Mouse (Mus musculus) embryonic facial prominence, embryonic 14.5 days (tissue): ENCODE data around the gene Rnf225. TPM values are rescaled to one million over a fixed set of nuclear protein-coding genes. Genes with fewer than 3 reads are reported as not detected.
"Not testable (repeated sequence)": the region's sequence is repeated elsewhere in the genome, so short reads cannot be mapped to it uniquely, and the experiment has no call there.

Source experiments
- ATAC-seq: fragments of 200-750 bp; cut with Nextera tagmentation; 2 replicates; pipeline ENCODE4 v1.8.0; 2017; ENCODE audit warnings: low read depth, moderate number of reproducible peaks, moderate TSS enrichment
- DNase-seq: peaks from one replicate; pipeline ENCODE4 v3.0.0-alpha.2; 2015; ENCODE audit warnings: low spot score
- H3K27ac ChIP-seq: fragments of 300-500 bp; sonication (generic); replicated peaks from 2 replicates; pipeline ENCODE4 v1.5.1; 2014; ENCODE audit warnings: low read depth, mild to moderate bottlenecking, low read length, moderate library complexity
- H3K27me3 ChIP-seq: fragments of 300-500 bp; sonication (generic); replicated peaks from 2 replicates; pipeline ENCODE4 v1.6.1; 2014; ENCODE audit warnings: low read length; ENCODE audit not compliant: control insufficient read depth, insufficient read depth
- H3K36me3 ChIP-seq: fragments of 300-500 bp; sonication (generic); 2 replicates; pipeline ENCODE4 v1.6.1; 2014; ENCODE audit warnings: low read length, mixed read lengths; ENCODE audit not compliant: control insufficient read depth, insufficient read depth
- H3K4me1 ChIP-seq: fragments of 300-500 bp; sonication (generic); 2 replicates; pipeline ENCODE4 v1.6.1; 2014; ENCODE audit warnings: antibody characterized with exemption, low read length; ENCODE audit not compliant: control insufficient read depth, insufficient read depth
- H3K4me2 ChIP-seq: fragments of 300-500 bp; sonication (generic); 2 replicates; pipeline ENCODE4 v1.6.1; 2014; ENCODE audit warnings: low read depth, mild to moderate bottlenecking, low read length, moderate library complexity, mixed read lengths
- H3K4me3 ChIP-seq: fragments of 300-500 bp; sonication (generic); 2 replicates; pipeline ENCODE4 v1.5.1; 2014; ENCODE audit warnings: low read depth, mild to moderate bottlenecking, low read length
- H3K9ac ChIP-seq: fragments of 300-500 bp; sonication (generic); 2 replicates; pipeline ENCODE4 v1.6.1; 2014; ENCODE audit warnings: low read depth, mild to moderate bottlenecking, low read length, moderate library complexity, mixed read lengths
- H3K9me3 ChIP-seq: fragments of 300-500 bp; sonication (generic); 2 replicates; pipeline ENCODE4 v1.6.1; 2016; ENCODE audit warnings: low read length; ENCODE audit not compliant: control insufficient read depth
- WGBS: fragments of 180-500 bp; shearing (Covaris S2); extraction: QIAGEN DNeasy Blood & Tissue Kit; methylation state at CpG from one replicate; pipeline ENCODE4 v1.1.7; 2014; 5-methylcytosine and 5-hydroxymethylcytosine counted together
- polyA plus RNA-seq: library from polyadenylated mRNA; unstranded; fragments of >200 nt; fragmentation: Nextera tagmentation; extraction: Ambion mirVana; gene quantifications from 2 replicates; pipeline ENCODE4 v1.2.1, GENCODE M21; 2014

Gene Rnf225
- polyA plus RNA-seq, 1 experiment from 2014 or later, result 0.49 TPM

DNA sequence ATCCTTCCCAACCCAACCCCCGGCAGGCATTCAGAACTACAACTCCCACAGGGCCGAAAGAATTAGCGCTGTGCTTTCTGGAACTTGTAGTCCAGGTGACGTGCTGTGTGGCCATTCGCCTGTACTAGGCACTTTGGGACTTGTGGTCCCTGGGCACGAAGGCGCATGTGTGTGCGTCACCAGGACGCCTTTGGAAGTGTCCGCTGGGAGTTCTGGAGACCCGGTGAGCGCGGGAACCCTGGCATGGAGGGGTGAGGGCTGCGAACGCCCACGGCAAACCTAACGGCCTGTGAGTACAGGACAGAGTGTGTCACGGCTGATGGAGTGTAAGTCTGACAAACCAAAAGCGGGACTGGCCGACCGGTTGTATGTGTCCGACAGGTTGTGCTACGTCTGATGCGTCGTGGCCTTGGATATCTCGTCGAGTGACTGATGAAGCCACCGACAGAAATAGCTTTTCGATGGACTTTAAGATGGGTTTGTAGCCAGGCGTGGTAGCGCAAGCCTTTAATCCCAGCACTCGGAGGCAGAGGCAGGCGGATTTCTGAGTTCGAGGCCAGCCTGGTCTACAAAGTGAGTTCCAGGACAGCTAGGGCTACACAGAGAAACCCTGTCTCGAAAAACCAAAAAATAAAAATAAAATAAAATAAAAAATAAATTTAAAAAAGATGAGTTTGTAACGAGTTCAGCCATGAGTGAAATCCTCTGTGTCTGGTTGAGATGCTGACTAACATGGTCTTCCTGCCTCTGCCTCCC is 29.4 kb upstream of the Rnf225 start, which contains the start of gene Zscan22:
Zscan22 (plus strand) TSS at position 161 of the 756 bp plus-strand sequence.
- Histone ChIP-seq H3K36me3 (peaks cover 4% of the 10 kb centered on the region; the same call in 1 of the 2 replicates), H3K27me3 (no peaks in the 10 kb centered on the region), H3K27ac (no peak within 1 kb of the TSS; the same call in 1 of the 2 replicates), H3K9ac (peak within 1 kb of the TSS; percentile 70), H3K4me1 (peaks cover 6% of the 10 kb centered on the region), H3K4me2 (peak within 1 kb of the TSS; percentile 52), H3K9me3 (no peaks in the 10 kb centered on the region), H3K4me3 (peak within 1 kb of the TSS; percentile 64)
- ATAC-seq, result peak; percentile 100
- 9% methylated on average over 36 of the region's 36 CpGs for WGBS
- peak; percentile 98 for DNase-seq

- no peak for ATAC-seq
- H3K4me3 ChIP-seq, result no peak overlapping the region
Observed at GRCm38 (mm10) chr7:12901517-12901916, 25.7 kb upstream of the Rnf225 start.

DNA sequence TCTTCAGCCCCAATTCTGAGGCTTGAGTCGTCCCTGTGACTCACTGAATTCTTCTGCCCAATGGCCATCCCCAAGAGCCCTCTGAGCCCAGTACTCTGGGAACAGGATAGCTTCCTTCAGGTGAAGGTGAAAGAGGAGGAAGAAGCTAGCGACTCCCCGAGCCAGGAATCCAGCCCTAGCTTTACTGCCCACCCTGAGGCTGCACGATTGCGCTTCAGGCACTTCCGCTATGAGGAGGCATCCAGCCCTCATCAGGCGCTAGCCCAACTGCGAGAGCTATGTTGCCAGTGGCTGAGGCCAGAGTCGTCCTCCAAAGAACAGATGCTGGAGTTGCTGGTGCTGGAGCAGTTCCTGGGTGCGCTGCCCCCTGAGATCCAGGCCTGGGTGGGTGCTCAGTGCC is 23.6 kb upstream of the Rnf225 start:
- Histone ChIP-seq H3K4me1 (peaks cover 2% of the 10 kb centered on the region), H3K27me3 (no peaks in the 10 kb centered on the region), H3K4me2 (peak overlapping the region; percentile 12; the same call in 1 of the 2 replicates), H3K36me3 (peaks cover 56% of the 10 kb centered on the region), H3K9me3 (no peaks in the 10 kb centered on the region), H3K9ac (no peak overlapping the region), H3K27ac (no peak overlapping the region), H3K4me3 (no peak overlapping the region)
- no peak for DNase-seq
- WGBS, result 62% methylated on average over 10 of the region's 10 CpGs
- no peak for ATAC-seq

More at GRCm38 (mm10) chr7:12901517-12901916, 25.7 kb upstream of the Rnf225 start:
- WGBS, result 96% methylated on average over 5 of the region's 5 CpGs
- H3K9me3 ChIP-seq, result no peaks in the 10 kb centered on the region
- no peak overlapping the region for H3K4me2 ChIP-seq
- H3K4me1 ChIP-seq, result peaks cover 6% of the 10 kb centered on the region
- no peaks in the 10 kb centered on the region for H3K27me3 ChIP-seq
- H3K9ac ChIP-seq, result no peak overlapping the region
- no peak for DNase-seq
- H3K27ac ChIP-seq, result no peak overlapping the region
- H3K36me3 ChIP-seq, result peaks cover 35% of the 10 kb centered on the region

GRCm38 (mm10) chr7:12905146-12905545 is 22.1 kb upstream of the Rnf225 start:
- Histone ChIP-seq H3K4me1 (peaks cover 6% of the 10 kb centered on the region; the same call in 1 of the 2 replicates), H3K36me3 (peaks cover 63% of the 10 kb centered on the region), H3K4me3 (no peak overlapping the region), H3K27me3 (no peaks in the 10 kb centered on the region), H3K27ac (no peak overlapping the region), H3K4me2 (no peak overlapping the region), H3K9ac (no peak overlapping the region), H3K9me3 (no peaks in the 10 kb centered on the region)
- DNase-seq (no peak), ATAC-seq (no peak)
- 100% methylated on average over 1 of the region's 1 CpGs for WGBS

- peak; percentile 17; the same call in 1 of the 2 replicates for ATAC-seq
- 42% methylated on average over 7 of the region's 7 CpGs for WGBS
- H3K9me3 ChIP-seq, result no peaks in the 10 kb centered on the region
- peak overlapping the region; percentile 67 for H3K9ac ChIP-seq
- peak; percentile 76 for DNase-seq
- H3K36me3 ChIP-seq, result peaks cover 48% of the 10 kb centered on the region
- peak overlapping the region; percentile 85 for H3K27ac ChIP-seq
- H3K27me3 ChIP-seq, result no peaks in the 10 kb centered on the region
- peak overlapping the region; percentile 65 for H3K4me2 ChIP-seq
- H3K4me1 ChIP-seq, result peaks cover 6% of the 10 kb centered on the region; the same call in 1 of the 2 replicates
- H3K4me3 ChIP-seq, result peak overlapping the region; percentile 44
Observed at GRCm38 (mm10) chr7:12909498-12909962, 17.7 kb upstream of the Rnf225 start.

- peak; percentile 88 for ATAC-seq
- WGBS, result 9% methylated on average over 19 of the region's 19 CpGs
- peaks cover 41% of the 10 kb centered on the region for H3K36me3 ChIP-seq
- peak overlapping the region; percentile 67 for H3K9ac ChIP-seq
- H3K9me3 ChIP-seq, result no peaks in the 10 kb centered on the region
- H3K4me2 ChIP-seq, result peak overlapping the region; percentile 65
- peak overlapping the region; percentile 85 for H3K27ac ChIP-seq
- H3K4me1 ChIP-seq, result peaks cover 6% of the 10 kb centered on the region; the same call in 1 of the 2 replicates
- H3K27me3 ChIP-seq, result no peaks in the 10 kb centered on the region
- peak; percentile 84 for DNase-seq
- peak overlapping the region; percentile 44 for H3K4me3 ChIP-seq
Observed at GRCm38 (mm10) chr7:12910181-12910668, 17.0 kb upstream of the Rnf225 start.

DNA sequence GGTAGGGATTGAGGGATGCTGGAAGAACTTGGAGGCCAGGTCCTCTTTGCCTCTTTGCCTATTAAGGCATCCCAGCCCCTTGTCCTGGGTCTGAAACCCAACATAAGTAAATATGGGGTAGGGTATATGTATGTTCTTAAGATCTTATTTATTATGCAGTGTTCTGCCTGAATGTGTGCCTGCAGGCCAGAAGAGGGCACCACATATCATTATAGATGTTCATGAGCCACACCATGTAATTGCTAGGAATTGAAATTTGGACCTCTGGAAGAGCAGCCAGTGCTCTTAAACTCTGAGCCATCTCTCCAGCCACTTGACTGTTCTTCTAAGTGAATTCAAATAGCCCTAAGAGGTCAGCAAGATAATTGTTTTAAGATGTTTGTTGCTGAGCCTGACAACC is 13.7 kb upstream of the Rnf225 start:
- Histone ChIP-seq H3K4me2 (no peak overlapping the region), H3K9me3 (no peaks in the 10 kb centered on the region), H3K36me3 (peaks cover 8% of the 10 kb centered on the region), H3K9ac (no peak overlapping the region), H3K4me3 (no peak overlapping the region), H3K27ac (no peak overlapping the region), H3K4me1 (peaks cover 6% of the 10 kb centered on the region; the same call in 1 of the 2 replicates), H3K27me3 (no peaks in the 10 kb centered on the region)
- DNase-seq, result peak; percentile 32
- no peak for ATAC-seq

- not testable (repeated sequence) for ATAC-seq, H3K4me2 ChIP-seq
- WGBS, result 89% methylated on average over 7 of the region's 8 CpGs
Observed at GRCm38 (mm10) chr7:12920495-12920894, 6.7 kb upstream of the Rnf225 start.

More at GRCm38 (mm10) chr7:12920495-12920894, 6.7 kb upstream of the Rnf225 start:
- peaks cover 26% of the 10 kb centered on the region for H3K36me3 ChIP-seq
- DNase-seq, H3K9me3 ChIP-seq, H3K9ac ChIP-seq, H3K4me1 ChIP-seq, H3K27me3 ChIP-seq, H3K27ac ChIP-seq, H3K4me3 ChIP-seq: not testable (repeated sequence)
